Mouse (Mus musculus) midbrain, embryonic 13.5 days (tissue): ENCODE results near the gene Zfp473. TPM values are rescaled to one million over a fixed set of nuclear protein-coding genes. Genes with fewer than 3 reads are reported as not detected.

Experiments used
- ATAC-seq: fragments of 200-750 bp; cut with Nextera tagmentation; 2 replicates; pipeline ENCODE4 v1.8.0; 2017; ENCODE audit warnings: mild to moderate bottlenecking, moderate TSS enrichment, moderate library complexity
- H3K27ac ChIP-seq: fragments of 300-500 bp; sonication (generic); 2 replicates; pipeline ENCODE4 v1.5.1; 2015; ENCODE audit warnings: inconsistent platforms, mild to moderate bottlenecking, moderate library complexity
- H3K27me3 ChIP-seq: fragments of 300-500 bp; sonication (generic); 2 replicates; pipeline ENCODE4 v1.6.1; 2015; ENCODE audit warnings: mild to moderate bottlenecking, inconsistent platforms
- H3K36me3 ChIP-seq: fragments of 300-500 bp; sonication (generic); 2 replicates; pipeline ENCODE4 v1.6.1; 2015; ENCODE audit warnings: mild to moderate bottlenecking, inconsistent platforms
- H3K4me1 ChIP-seq: fragments of 300-500 bp; sonication (generic); replicated peaks from 2 replicates; pipeline ENCODE4 v1.6.1; 2015; ENCODE audit warnings: inconsistent platforms
- H3K4me2 ChIP-seq: fragments of 300-500 bp; sonication (generic); replicated peaks from 2 replicates; pipeline ENCODE4 v1.6.1; 2015; ENCODE audit warnings: moderate library complexity, mild to moderate bottlenecking, inconsistent platforms
- H3K4me3 ChIP-seq: fragments of 300-500 bp; sonication (generic); replicated peaks from 2 replicates; pipeline ENCODE4 v1.5.1; 2015; ENCODE audit warnings: mild to moderate bottlenecking, inconsistent platforms
- H3K9ac ChIP-seq: fragments of 300-500 bp; sonication (generic); replicated peaks from 2 replicates; pipeline ENCODE4 v1.6.1; 2015; ENCODE audit warnings: mild to moderate bottlenecking, inconsistent platforms
- H3K9me3 ChIP-seq: fragments of 300-500 bp; sonication (generic); 2 replicates; pipeline ENCODE4 v1.6.1; 2016; ENCODE audit warnings: mild to moderate bottlenecking, inconsistent platforms
- WGBS: fragments of 180-500 bp; shearing (Covaris S2); methylation state at CpG from one replicate; pipeline ENCODE4 v1.1.7; 2015; 5-methylcytosine and 5-hydroxymethylcytosine counted together
- polyA plus RNA-seq: library from polyadenylated mRNA; unstranded; fragments of >200 nt; fragmentation: Nextera tagmentation; extraction: Ambion mirVana; gene quantifications from 2 replicates; pipeline ENCODE4 v1.2.1, GENCODE M21; 2015

Gene Zfp473
- polyA plus RNA-seq, 1 experiment from 2014 or later = 1.4 TPM

DNA sequence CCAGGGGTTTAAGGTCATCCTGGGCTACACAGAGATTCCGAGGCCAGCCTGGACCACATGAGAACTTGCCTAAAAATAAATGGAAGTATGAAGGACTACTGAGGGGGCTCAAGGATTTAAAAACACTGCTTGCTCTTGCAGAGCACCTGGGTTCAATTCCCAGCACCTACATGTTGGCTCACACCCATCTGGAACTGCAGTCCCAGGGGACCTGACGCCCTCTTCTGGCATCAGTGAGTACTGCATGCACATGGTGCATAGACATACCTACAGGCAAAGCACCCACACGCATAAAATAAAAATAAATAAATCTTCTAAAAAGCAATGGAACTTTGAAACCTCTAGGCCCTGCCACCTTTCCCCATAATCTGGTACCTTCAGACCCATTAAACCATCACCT is 62.0 kb downstream of the Zfp473 start:
- Histone ChIP-seq H3K4me3 (no peak overlapping the region), H3K4me1 (peaks cover 5% of the 10 kb centered on the region; the same call in 1 of the 2 replicates), H3K9me3 (no peaks in the 10 kb centered on the region), H3K27ac (no peak overlapping the region), H3K9ac (no peak overlapping the region), H3K4me2 (no peak overlapping the region), H3K36me3 (no peaks in the 10 kb centered on the region), H3K27me3 (no peaks in the 10 kb centered on the region)
- no peak for ATAC-seq
- 71% methylated on average over 3 of the region's 3 CpGs for WGBS

DNA sequence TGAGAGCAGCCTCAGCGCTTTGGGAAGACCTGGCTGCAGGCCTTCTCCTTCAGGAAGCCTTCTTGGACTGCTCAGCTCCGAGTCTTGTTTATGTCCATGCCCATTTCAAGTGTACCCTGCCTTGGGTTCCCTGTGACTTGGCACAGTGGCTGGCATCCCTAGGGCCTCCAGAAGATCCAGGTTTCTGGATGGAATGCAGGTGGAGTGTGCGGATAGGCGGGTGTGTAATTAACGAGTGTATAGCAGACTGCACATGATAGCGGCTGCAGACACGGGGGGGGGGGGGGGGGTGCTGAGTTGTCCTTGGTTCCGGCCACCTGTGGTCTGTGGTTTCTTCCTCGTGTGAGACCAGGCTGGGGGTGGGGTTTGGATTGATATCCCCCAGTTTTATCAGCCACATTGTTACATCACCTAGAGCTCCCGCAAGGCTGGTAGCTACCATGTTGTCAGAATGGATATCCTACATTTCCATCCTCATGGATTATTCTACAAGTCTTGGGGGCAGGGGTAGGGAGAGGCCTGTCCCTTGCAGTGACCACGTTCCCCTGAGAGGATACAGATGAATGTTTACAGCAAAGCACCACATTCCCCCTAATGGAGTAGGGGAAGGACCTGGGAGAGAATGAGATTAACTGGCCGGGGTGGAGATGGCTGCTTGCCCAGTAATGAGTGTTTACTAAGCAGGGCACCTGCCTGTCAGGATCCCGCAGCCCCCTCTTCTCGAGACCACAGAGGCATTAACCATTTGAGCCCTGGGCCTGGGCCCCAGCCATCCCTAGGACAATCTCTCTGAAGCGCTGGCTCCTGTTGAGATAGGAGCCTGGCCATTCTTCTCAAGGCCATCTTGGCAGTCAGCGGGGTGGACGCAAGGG is 65.1 kb downstream of the Zfp473 start:
- H3K4me2 ChIP-seq = no peak overlapping the region
- no peak overlapping the region for H3K4me3 ChIP-seq
- H3K9me3 ChIP-seq = no peaks in the 10 kb centered on the region
- H3K27ac ChIP-seq = no peak overlapping the region; the same call in 1 of the 2 replicates
- H3K4me1 ChIP-seq = peaks cover 5% of the 10 kb centered on the region; the same call in 1 of the 2 replicates
- peak; percentile 80 for ATAC-seq
- no peaks in the 10 kb centered on the region for H3K36me3 ChIP-seq
- 57% methylated on average over 17 of the region's 17 CpGs for WGBS
- no peaks in the 10 kb centered on the region for H3K27me3 ChIP-seq
- no peak overlapping the region for H3K9ac ChIP-seq

GRCm38 (mm10) chr7:44683656-44684055 is 67.2 kb downstream of the Zfp473 start:
- Histone ChIP-seq H3K27me3 (no peaks in the 10 kb centered on the region), H3K4me1 (peaks cover 5% of the 10 kb centered on the region; the same call in 1 of the 2 replicates), H3K9ac (no peak overlapping the region), H3K9me3 (no peaks in the 10 kb centered on the region; the same call in 1 of the 2 replicates), H3K4me3 (no peak overlapping the region), H3K4me2 (no peak overlapping the region), H3K27ac (no peak overlapping the region), H3K36me3 (no peaks in the 10 kb centered on the region)
- ATAC-seq = no peak
- WGBS = 87% methylated on average over 8 of the region's 8 CpGs

Other genes starting within 250 kb of the Zfp473 start
- gene Mybpc2, start 226.4 kb downstream of the Zfp473 start, polyA plus RNA-seq = 0.16 and 0.23 TPM in 2 replicates
- not detected in 2 replicates for gene Spib, start 219.0 kb downstream of the Zfp473 start, polyA plus RNA-seq
- gene Pold1, start 202.2 kb downstream of the Zfp473 start, polyA plus RNA-seq = 38.7 and 40.1 TPM in 2 replicates
- 71.3 and 74.9 TPM in 2 replicates for gene Nr1h2, start 197.1 kb downstream of the Zfp473 start, polyA plus RNA-seq
- 0.64 and 1.3 TPM in 2 replicates for gene Napsa, start 178.7 kb downstream of the Zfp473 start, polyA plus RNA-seq
- gene Kcnc3, start 160.4 kb downstream of the Zfp473 start, polyA plus RNA-seq = 3.7 and 4.4 TPM in 2 replicates
- gene Myh14, start 80.2 kb downstream of the Zfp473 start, polyA plus RNA-seq = 0.84 and 1.2 TPM in 2 replicates
- not detected in 2 replicates for gene Izumo2, start 42.3 kb downstream of the Zfp473 start, polyA plus RNA-seq
- 33.9 and 35.2 TPM in 2 replicates for gene Vrk3, start 2.6 kb downstream of the Zfp473 start, polyA plus RNA-seq
- 55.7 and 61.3 TPM in 2 replicates for gene Nup62, start 65.0 kb upstream of the Zfp473 start, polyA plus RNA-seq
- 2.0 and 2.1 TPM in 2 replicates for gene Il4i1, start 65.3 kb upstream of the Zfp473 start, polyA plus RNA-seq
- gene Atf5, start 65.6 kb upstream of the Zfp473 start, polyA plus RNA-seq = 3.8 and 5.4 TPM in 2 replicates
- gene Akt1s1, start 97.9 kb upstream of the Zfp473 start, polyA plus RNA-seq = 78.9 and 88.2 TPM in 2 replicates
- gene Tbc1d17, start 98.0 kb upstream of the Zfp473 start, polyA plus RNA-seq = 109 and 110 TPM in 2 replicates
- gene Pnkp, start 106.1 kb upstream of the Zfp473 start, polyA plus RNA-seq = 32.3 and 38.5 TPM in 2 replicates
- 524 and 584 TPM in 2 replicates for gene Ptov1, start 118.7 kb upstream of the Zfp473 start, polyA plus RNA-seq
- 151 and 162 TPM in 2 replicates for gene Med25, start 141.7 kb upstream of the Zfp473 start, polyA plus RNA-seq
- 24.2 and 26.9 TPM in 2 replicates for gene Fuz, start 145.0 kb upstream of the Zfp473 start, polyA plus RNA-seq
- gene Ap2a1, start 178.4 kb upstream of the Zfp473 start, polyA plus RNA-seq = 98.1 and 98.6 TPM in 2 replicates
- gene Tsks, start 192.2 kb upstream of the Zfp473 start, polyA plus RNA-seq = 0.17 TPM in 1 of 2 replicates, not detected in the other
- 47.0 and 56.0 TPM in 2 replicates for gene Cpt1c, start 223.8 kb upstream of the Zfp473 start, polyA plus RNA-seq
- 784 and 789 TPM in 2 replicates for gene Prmt1, start 235.5 kb upstream of the Zfp473 start, polyA plus RNA-seq
- 63.0 and 70.7 TPM in 2 replicates for gene Irf3, start 246.6 kb upstream of the Zfp473 start, polyA plus RNA-seq
- gene Bcl2l12, start 247.7 kb upstream of the Zfp473 start, polyA plus RNA-seq = 21.3 and 21.6 TPM in 2 replicates